Mouse (Mus musculus): ENCODE measurements around the gene Map2k4. TPM values are rescaled to one million over a fixed set of nuclear protein-coding genes. Genes with fewer than 3 reads are reported as not detected.

Gene Map2k4
- polyA plus RNA-seq (2014; fragmentation: Illumina TruSeq; extraction: RNeasy Lipid Tissue Mini Kit (QIAGEN cat#74804); ENCODE audit: low read depth, low replicate concordance): 45.6 TPM

GRCm38 (mm10) chr11:65788154-65788553 is at the start of gene Map2k4:
Map2k4 (minus strand) TSS chr11:65788297.

GRCm38 (mm10) chr11:65806909-65807504 is 18.9 kb upstream of the Map2k4 start, which contains the start of gene Zkscan6:
Zkscan6 (plus strand) TSS chr11:65807175.

Other genes starting within 250 kb of the Map2k4 start
- gene Zkscan6, start 18.9 kb upstream of the Map2k4 start, polyA plus RNA-seq (2014; fragmentation: Illumina TruSeq; extraction: RNeasy Lipid Tissue Mini Kit (QIAGEN cat#74804); ENCODE audit: low read depth, low replicate concordance): 1.7 TPM

Data from liver, adult 10 weeks (tissue).